Mouse (Mus musculus): ENCODE data around the gene Ppp1r3a. TPM values are rescaled to one million over a fixed set of nuclear protein-coding genes. Genes with fewer than 3 reads are reported as not detected.
A peak's percentile ranks its signal among the peaks of the same experiment; 100 is the strongest.

Gene Ppp1r3a
- polyA plus RNA-seq, 2 experiments, result 0.30 to 0.91 TPM

DNA sequence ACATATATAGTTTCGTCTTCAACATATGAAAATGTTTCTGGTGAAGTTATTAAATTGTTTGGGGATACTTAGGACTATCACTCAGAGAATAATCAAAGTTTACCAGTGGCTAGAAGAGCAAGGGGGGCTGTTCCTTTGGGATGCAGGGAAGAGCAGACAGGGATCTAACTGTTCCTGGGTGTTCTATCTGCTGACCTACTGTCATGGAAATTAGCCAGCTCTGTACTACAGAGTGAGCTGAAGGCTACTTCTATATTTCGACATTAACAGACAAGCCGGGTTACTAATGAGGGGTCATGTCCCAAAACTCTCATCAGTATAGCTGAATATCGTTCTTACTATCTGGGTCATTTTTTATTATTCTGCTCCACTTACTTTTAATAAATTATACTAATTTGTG, 1.6 kb downstream of the Ppp1r3a start:
- no peak for TF ChIP-seq POLR2A (IDR thresholded peaks at IDR 0.05; ENCODE audit: borderline replicate concordance, extremely low read depth, insufficient read depth, insufficient read length)

DNA sequence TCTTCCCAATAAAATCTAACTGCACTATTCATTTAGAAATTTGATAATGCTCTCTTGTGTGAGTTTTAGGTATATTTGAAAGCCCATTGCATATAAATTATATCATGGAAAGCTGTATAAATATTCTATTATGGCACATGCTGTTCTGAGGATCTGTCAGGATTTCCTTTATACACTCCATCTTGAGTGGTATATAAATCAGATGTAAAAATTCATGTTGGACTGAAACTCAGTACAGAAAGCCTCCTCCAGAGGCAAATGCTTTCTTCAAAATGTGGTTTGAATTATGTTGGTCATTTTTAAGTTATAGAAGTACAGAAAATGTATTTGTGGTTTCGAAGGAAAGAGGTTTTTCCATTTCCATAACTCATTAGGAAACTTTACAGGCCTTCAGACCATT, 2.9 kb downstream of the Ppp1r3a start:
- Histone ChIP-seq H3K4me2 (replicated peaks; ENCODE audit: low read depth, low read length, severe bottlenecking) (no peak overlapping the region), H3K27me3 (ENCODE audit: control insufficient read depth, insufficient read depth, low read length) (no peaks in the 10 kb centered on the region), H3K4me3 (replicated peaks; ENCODE audit: low read length) (no peak overlapping the region), H3K36me3 (ENCODE audit: control insufficient read depth, insufficient read depth, low read length) (no peaks in the 10 kb centered on the region), H3K9me3 (ENCODE audit: control insufficient read depth, low read length) (no peaks in the 10 kb centered on the region), H3K4me1 (ENCODE audit: control insufficient read depth, insufficient read depth, low read length) (no peaks in the 10 kb centered on the region; the same call in 1 of the 2 replicates), H3K27ac (replicated peaks; ENCODE audit: low read depth, low read length) (no peak overlapping the region), H3K9ac (ENCODE audit: low read depth, low read length, severe bottlenecking) (no peak overlapping the region)
- DNase-seq (ENCODE audit: low spot score) (peak; percentile 34), ATAC-seq (ENCODE audit: low FRiP score, low read depth) (peak; percentile 75)
- no peak for TF ChIP-seq POLR2A (IDR thresholded peaks at IDR 0.05; ENCODE audit: borderline replicate concordance, extremely low read depth, insufficient read depth, insufficient read length)
- 25% methylated on average over 1 of the region's 1 CpGs for WGBS

More for the DNA sequence above, 1.6 kb downstream of the Ppp1r3a start:
- ATAC-seq (ENCODE audit: low FRiP score, low read depth) (no peak), DNase-seq (ENCODE audit: low spot score) (no peak)
- no peak overlapping the region for H3K4me3 ChIP-seq (replicated peaks; ENCODE audit: low read length)
- H3K4me1 ChIP-seq (ENCODE audit: control insufficient read depth, insufficient read depth, low read length), result no peaks in the 10 kb centered on the region
- no peaks in the 10 kb centered on the region for H3K27me3 ChIP-seq (ENCODE audit: control insufficient read depth, insufficient read depth, low read length)
- no peaks in the 10 kb centered on the region for H3K9me3 ChIP-seq (ENCODE audit: control insufficient read depth, low read length)
- no peak overlapping the region for H3K27ac ChIP-seq (replicated peaks; ENCODE audit: low read depth, low read length)
- 74% methylated on average over 4 of the region's 4 CpGs for WGBS
- no peak overlapping the region for H3K4me2 ChIP-seq (replicated peaks; ENCODE audit: low read depth, low read length, severe bottlenecking)
- H3K36me3 ChIP-seq (ENCODE audit: control insufficient read depth, insufficient read depth, low read length), result no peaks in the 10 kb centered on the region
- no peak overlapping the region for H3K9ac ChIP-seq (ENCODE audit: low read depth, low read length, severe bottlenecking)

DNA sequence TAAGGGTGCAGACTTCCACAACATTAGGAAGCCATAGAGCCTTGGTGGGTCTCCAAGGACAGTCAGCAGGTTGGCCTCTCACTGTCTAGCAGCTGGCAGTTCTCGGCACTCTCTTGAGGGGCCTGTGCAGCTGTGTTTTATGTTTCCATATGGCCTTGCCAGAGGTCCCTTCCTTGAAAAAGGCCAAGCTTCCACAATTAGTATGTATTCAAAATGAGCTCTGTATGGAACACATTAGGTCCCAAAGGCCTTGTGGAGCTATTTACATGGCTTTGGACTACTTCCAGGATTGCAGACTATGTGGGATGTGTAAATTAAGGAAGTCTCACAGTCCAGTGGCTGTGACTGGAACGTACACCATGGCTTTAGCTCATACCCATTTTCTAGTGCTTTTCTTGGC, 8.1 kb downstream of the Ppp1r3a start:
- Histone ChIP-seq H3K27me3 (ENCODE audit: control insufficient read depth, insufficient read depth, low read length) (no peaks in the 10 kb centered on the region), H3K36me3 (ENCODE audit: control insufficient read depth, insufficient read depth, low read length) (no peaks in the 10 kb centered on the region), H3K27ac (replicated peaks; ENCODE audit: low read depth, low read length) (0 out of 2 replicates have a peak overlapping the region, but pooled peaks have one; percentile 48), H3K4me3 (replicated peaks; ENCODE audit: low read length) (no peak overlapping the region), H3K4me2 (replicated peaks; ENCODE audit: low read depth, low read length, severe bottlenecking) (no peak overlapping the region), H3K4me1 (ENCODE audit: control insufficient read depth, insufficient read depth, low read length) (peaks cover 8% of the 10 kb centered on the region), H3K9ac (ENCODE audit: low read depth, low read length, severe bottlenecking) (no peak overlapping the region), H3K9me3 (ENCODE audit: control insufficient read depth, low read length) (no peaks in the 10 kb centered on the region)
- 16% methylated on average over 2 of the region's 2 CpGs for WGBS
- ATAC-seq (ENCODE audit: low FRiP score, low read depth) (peak; percentile 87), DNase-seq (ENCODE audit: low spot score) (peak; percentile 78)
- no peak for TF ChIP-seq POLR2A (IDR thresholded peaks at IDR 0.05; ENCODE audit: borderline replicate concordance, extremely low read depth, insufficient read depth, insufficient read length)

DNA sequence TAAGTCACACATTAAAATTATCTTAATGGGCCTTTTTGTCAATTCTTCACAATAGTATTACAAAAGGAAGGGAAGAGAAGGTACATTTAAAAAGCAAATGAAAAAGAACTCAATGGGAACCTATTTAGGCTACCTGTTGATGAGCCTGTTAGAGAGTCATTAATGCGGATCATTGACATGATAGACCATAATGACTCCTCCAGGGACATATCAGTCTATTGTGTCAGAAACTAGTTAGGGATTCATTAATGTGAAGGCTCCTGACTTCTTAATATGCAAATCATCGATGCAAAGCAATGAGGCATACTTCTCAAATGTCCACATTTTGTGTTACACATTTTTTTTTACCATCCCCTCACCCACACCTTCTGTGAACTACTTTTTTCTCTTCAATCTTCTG, 19.1 kb downstream of the Ppp1r3a start:
- ATAC-seq (ENCODE audit: low FRiP score, low read depth) (no peak), DNase-seq (ENCODE audit: low spot score) (no peak)
- Histone ChIP-seq H3K27me3 (ENCODE audit: control insufficient read depth, insufficient read depth, low read length) (no peaks in the 10 kb centered on the region), H3K36me3 (ENCODE audit: control insufficient read depth, insufficient read depth, low read length) (no peaks in the 10 kb centered on the region), H3K9ac (ENCODE audit: low read depth, low read length, severe bottlenecking) (no peak overlapping the region), H3K4me2 (replicated peaks; ENCODE audit: low read depth, low read length, severe bottlenecking) (no peak overlapping the region), H3K9me3 (ENCODE audit: control insufficient read depth, low read length) (no peaks in the 10 kb centered on the region), H3K4me1 (ENCODE audit: control insufficient read depth, insufficient read depth, low read length) (no peaks in the 10 kb centered on the region), H3K27ac (replicated peaks; ENCODE audit: low read depth, low read length) (no peak overlapping the region), H3K4me3 (replicated peaks; ENCODE audit: low read length) (no peak overlapping the region)
- TF ChIP-seq POLR2A (IDR thresholded peaks at IDR 0.05; ENCODE audit: borderline replicate concordance, extremely low read depth, insufficient read depth, insufficient read length), result no peak
- WGBS, result 91% methylated on average over 2 of the region's 2 CpGs

DNA sequence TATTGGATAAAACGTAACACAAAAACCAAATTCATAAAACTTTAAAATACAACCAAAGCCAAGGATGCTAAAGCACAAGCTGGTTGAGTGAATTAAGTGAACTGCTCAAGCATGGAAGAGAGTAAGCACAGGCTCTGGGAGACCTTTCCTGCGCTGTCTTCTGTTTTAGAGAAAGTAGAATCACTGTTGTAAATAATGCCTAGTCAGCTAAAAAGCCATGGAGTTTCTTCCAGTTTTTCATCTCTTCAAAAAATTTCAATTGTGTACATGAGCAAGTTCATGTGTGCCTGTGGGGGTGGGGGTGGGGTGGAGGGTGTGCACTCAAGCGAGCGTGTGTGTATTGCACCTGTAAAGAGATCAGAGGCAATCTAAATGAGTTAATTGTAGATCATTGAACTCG, 24.1 kb downstream of the Ppp1r3a start:
- Histone ChIP-seq H3K4me1 (ENCODE audit: control insufficient read depth, insufficient read depth, low read length) (no peaks in the 10 kb centered on the region), H3K36me3 (ENCODE audit: control insufficient read depth, insufficient read depth, low read length) (no peaks in the 10 kb centered on the region), H3K27ac (replicated peaks; ENCODE audit: low read depth, low read length) (no peak overlapping the region), H3K4me3 (replicated peaks; ENCODE audit: low read length) (no peak overlapping the region), H3K4me2 (replicated peaks; ENCODE audit: low read depth, low read length, severe bottlenecking) (no peak overlapping the region), H3K27me3 (ENCODE audit: control insufficient read depth, insufficient read depth, low read length) (no peaks in the 10 kb centered on the region), H3K9ac (ENCODE audit: low read depth, low read length, severe bottlenecking) (no peak overlapping the region), H3K9me3 (ENCODE audit: control insufficient read depth, low read length) (no peaks in the 10 kb centered on the region)
- no peak for DNase-seq (ENCODE audit: low spot score)
- WGBS, result 75% methylated on average over 5 of the region's 5 CpGs
- ATAC-seq (ENCODE audit: low FRiP score, low read depth), result no peak
- no peak for TF ChIP-seq POLR2A (IDR thresholded peaks at IDR 0.05; ENCODE audit: borderline replicate concordance, extremely low read depth, insufficient read depth, insufficient read length)
